Mouse (Mus musculus): ENCODE data around the gene Tyw1.
A peak's percentile ranks its signal among the peaks of the same experiment; 100 is the strongest.

Gene Tyw1

GRCm38 (mm10) chr5:130255017-130255720, at the start of gene Tyw1, which contains the start of gene Sbds:
Tyw1 (plus strand) TSS chr5:130255619.
Sbds (minus strand) TSS chr5:130255530.
- DNase-seq (ENCODE audit: low read depth, low spot score): peak; percentile 99

DNA sequence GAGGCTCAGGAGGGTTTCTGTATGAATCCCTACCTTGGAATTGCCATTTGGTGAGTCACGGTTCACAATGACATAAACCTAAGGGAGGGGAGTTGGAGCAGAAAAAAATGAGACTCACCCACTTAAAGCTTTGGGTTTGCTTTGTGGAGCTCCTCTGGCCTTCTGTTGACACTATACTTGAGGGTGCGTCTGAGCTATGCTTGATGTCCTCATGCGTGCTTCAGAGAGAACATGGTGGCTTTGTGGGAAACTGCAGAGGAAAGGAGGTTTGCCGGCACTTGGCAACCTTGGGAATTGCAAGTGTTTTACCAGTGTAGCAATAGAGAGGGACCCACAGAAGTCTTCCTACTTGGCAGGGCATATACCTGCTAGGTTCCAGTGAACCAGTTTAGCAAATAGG, 48.1 kb upstream of the Tyw1 start:
- no peak for DNase-seq (ENCODE audit: low read depth, low spot score)

DNA sequence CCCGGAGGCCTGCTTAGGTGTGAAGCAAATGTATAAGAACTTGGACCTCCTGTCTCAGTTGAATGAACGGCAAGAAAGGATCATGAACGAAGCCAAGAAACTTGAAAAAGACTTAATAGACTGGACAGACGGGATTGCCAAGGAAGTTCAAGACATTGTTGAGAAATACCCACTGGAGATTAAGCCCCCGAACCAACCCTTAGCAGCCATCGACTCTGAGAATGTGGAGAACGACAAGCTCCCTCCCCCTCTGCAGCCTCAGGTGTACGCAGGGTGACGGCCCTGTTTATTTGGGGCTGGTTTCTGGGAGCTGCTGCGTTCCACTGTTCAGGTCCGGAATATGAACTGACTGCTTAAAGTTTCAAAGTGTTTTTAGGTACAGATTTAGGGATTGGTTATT, 42.5 kb upstream of the Tyw1 start:
- DNase-seq (ENCODE audit: low read depth, low spot score): no peak

DNA sequence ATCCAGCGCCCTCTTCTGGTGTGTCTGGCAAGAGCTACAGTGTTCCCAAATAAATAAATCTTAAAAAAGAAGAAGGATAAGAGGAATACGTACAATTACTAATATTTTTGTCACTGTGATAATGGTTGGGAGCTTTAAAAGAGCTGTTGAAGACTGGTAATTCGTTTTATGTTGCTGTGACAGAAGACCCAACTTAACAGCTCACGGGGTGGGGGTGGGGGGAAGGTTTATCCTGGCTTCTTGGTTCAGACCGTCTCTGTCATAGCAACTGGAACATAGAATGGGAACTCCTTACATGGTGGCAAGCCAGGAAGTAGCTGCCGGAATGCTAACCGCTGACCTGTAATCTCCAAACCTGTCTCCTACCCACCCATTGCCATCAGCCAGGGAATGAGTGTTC, 38.6 kb upstream of the Tyw1 start, which contains the start of gene Tmem248:
Gene Tmem248 (plus strand): TSS at position 301 of the 400 bp plus-strand sequence.
- DNase-seq (ENCODE audit: low read depth, low spot score): no peak

DNA sequence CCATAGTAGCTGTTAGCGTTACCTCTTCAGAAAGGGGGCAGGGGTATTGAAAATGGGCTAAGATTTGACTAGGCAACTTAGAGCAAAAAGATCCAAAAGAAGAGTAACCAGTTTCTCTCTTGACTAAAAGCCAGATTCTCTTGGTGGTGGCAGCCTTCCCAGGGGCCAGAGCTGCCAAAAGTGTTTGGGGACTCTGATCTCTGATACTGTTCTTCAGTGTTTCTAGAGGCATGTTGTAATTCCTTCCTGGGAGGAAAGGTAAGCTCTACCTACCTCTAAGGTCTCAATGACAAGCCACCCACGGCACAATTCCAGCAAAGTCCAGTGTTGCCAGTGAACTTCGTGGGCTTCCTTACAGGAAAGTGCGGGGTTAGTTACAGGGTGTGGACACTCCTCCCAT, 38.0 kb upstream of the Tyw1 start:
- no peak for DNase-seq (ENCODE audit: low read depth, low spot score)

GRCm38 (mm10) chr5:130218336-130218735, 37.1 kb upstream of the Tyw1 start:
- peak; percentile 76 for DNase-seq (ENCODE audit: low read depth, low spot score)

GRCm38 (mm10) chr5:130221316-130221715, 34.1 kb upstream of the Tyw1 start:
- no peak for DNase-seq (ENCODE audit: low read depth, low spot score)

DNA sequence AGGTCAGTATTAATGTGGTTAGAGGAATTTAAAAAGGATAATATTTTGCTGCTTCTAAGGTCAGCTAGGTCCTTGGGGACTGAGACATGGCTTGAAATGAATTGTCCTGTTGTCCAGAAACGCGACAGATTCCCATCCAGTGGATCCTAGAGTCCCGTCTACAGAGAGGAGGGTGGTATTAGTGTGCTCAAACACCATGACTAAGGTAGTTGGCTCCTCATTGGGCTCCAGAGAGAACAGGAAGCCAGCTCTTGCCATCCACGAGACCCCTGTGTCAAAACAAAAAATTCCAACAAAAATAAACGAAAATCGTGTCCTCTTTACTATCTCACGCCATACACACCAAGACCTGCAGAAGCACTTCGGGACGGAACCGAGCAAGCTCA, 33.7 kb upstream of the Tyw1 start:
- DNase-seq (ENCODE audit: low read depth, low spot score): no peak

GRCm38 (mm10) chr5:130222146-130223004, 33.0 kb upstream of the Tyw1 start:
- peak; percentile 95 for DNase-seq (ENCODE audit: low read depth, low spot score)

DNA sequence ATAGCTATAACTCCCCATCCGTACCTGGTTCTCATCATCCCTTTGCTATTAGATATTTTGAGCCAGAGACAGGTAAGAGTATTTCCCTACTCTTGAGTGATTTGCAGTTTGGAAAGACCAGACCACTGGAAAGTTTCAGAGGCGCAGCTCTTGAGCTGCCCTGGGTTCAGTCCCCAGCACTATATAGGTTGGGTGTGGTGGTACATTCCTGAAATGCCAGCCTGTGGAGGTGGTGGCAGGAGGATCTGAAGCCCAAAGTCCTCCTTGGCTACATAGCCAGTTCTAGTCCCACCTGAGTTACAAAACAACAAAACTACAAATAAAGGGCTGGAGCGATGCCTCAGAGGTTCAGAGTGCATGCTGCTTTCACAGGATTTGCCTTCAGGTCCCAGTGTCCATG, 28.6 kb upstream of the Tyw1 start:
- DNase-seq (ENCODE audit: low read depth, low spot score): peak; percentile 61

DNA sequence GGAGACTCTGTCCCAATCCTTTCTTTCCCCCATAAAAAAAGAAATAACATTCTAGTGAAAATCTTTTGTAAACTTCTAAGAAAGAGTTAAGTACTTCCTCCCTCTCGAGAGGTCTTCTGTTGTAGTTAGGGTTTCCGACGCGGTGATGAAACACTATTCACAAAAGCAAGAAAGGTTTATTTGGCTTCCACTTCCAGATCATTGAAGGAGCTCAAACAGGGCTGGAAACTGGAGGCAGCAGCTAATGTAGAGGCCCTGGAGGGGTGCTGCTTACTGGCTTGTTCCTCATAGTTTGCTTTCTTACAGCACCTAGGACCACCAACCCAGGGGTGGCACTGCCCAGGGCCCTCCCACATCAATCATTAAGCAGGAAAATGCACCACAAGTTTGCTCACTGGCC, 27.3 kb upstream of the Tyw1 start:
- DNase-seq (ENCODE audit: low read depth, low spot score): no peak

GRCm38 (mm10) chr5:130236302-130236701, 19.1 kb upstream of the Tyw1 start:
- no peak for DNase-seq (ENCODE audit: low read depth, low spot score)

DNA sequence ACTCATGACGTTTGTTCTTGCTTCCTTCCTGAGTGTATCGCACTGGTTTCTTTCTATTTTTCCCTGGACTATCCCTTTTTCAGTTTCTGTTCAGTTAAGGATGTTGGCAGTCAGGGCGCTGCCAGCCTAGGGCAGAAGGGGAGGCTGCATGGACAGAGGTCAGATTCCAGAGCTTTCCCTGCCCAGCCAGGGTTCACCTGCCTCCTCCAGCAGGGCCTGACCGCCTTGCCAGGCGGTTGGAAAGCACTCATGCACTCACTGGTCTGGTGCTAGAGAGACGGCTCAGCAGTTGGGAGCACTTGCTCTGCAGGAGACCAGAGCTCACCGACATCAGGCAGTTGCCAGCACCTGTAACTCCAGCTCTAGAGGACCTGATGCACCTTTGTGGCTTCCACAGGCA, 16.2 kb upstream of the Tyw1 start:
- no peak for DNase-seq (ENCODE audit: low read depth, low spot score)

DNA sequence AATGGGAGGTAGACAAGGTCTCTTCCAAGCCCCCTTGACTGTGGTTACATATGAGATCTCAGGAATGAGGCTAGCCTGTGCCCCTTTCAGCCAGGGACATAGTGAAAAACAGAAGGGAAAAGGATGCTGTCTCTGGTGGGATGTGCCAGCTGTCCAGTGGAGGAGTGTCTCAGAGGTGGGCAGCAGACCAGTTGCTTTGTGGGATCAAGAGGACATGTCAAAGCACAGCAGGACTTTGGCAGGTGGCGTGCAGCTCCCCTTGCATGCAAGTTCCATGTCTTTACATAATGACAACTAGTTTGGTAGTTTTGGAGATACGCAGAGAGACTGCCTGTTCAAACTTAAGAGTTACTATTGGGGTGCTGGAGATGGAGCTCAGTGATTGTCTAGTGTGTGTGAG, 15.6 kb upstream of the Tyw1 start:
- no peak for DNase-seq (ENCODE audit: low read depth, low spot score)

DNA sequence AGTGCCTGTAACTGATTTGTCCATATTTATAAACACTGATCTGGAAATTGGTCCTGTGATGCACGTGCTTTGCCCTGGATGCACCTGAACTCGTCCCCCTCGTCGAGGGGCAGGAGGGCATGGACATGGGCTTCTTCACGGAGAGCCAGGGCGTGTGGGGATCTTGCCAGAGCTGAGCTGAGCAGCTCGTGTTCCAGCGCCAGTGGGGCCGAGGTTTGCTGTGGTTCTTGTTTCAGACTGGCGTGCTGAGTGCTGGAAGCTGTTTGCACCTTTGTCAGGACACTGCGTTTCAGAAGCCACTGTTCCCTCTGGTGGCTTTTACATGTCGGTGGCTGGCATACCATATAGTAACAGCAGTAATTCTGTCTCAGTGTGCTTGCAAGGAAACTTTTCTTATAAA, 14.0 kb upstream of the Tyw1 start:
- DNase-seq (ENCODE audit: low read depth, low spot score): no peak

DNA sequence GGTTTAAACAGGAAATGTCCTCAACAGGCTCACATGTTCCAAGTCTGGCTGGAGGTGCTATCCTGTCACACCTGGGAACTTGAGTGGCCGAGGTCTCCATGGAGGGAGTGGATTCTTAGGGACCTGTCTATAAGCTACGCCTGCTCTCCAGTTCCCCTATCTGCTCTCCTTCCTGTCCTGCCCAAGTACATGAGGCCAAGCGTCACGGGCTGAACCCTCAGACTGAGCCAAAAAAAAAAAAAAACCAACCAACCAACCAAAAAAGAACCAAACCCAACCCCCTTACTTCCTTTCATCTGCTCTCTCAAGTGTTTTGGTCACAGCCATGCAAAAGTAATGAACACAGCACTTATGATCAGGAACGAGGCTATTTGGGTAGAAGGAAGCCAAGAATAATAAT, 7.6 kb upstream of the Tyw1 start:
- no peak for DNase-seq (ENCODE audit: low read depth, low spot score)

DNA sequence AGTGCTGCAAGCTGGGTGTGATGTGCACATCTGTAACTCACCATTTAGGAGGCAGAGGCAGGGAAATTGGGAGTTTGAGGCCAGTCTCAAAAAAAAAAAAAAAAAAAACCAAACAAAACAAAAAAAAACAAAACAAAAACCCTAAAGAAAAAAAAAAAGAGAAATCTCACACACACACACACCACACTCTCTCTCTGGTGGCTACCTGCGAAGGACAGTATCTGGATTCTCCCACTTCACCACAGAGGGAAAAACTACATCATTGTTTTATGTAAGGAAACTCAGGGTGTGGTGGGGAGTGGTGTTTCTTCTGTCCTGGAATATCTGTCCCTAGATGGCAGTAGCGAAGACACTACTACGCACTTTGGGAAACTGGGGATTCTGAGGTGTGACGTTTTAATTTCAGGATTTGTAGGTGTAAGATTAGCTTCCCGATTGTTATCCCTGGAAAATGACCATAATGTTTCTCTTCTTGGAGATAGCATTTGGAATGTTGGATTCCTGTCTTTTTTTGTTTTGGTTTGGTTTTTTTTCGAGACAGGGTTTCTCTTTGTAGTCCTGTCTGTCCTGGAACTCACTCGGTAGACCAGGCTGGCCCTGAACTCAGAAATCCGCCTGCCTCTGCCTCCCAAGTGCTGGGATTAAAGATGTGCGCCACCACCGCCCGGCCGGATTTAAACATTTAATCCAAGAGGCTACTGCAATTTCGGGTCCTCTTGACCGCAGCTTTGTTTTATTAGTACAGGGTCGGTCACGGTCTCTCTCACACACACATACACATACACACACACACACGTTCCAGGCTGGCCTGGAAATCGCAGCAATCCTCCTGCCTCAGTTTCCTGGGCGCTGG, 1.0 kb upstream of the Tyw1 start:
- DNase-seq (ENCODE audit: low read depth, low spot score): peak; percentile 82

- peak; percentile 28 for DNase-seq (ENCODE audit: low read depth, low spot score)
Measured at GRCm38 (mm10) chr5:130255799-130256525, 543 bp downstream of the Tyw1 start.

DNA sequence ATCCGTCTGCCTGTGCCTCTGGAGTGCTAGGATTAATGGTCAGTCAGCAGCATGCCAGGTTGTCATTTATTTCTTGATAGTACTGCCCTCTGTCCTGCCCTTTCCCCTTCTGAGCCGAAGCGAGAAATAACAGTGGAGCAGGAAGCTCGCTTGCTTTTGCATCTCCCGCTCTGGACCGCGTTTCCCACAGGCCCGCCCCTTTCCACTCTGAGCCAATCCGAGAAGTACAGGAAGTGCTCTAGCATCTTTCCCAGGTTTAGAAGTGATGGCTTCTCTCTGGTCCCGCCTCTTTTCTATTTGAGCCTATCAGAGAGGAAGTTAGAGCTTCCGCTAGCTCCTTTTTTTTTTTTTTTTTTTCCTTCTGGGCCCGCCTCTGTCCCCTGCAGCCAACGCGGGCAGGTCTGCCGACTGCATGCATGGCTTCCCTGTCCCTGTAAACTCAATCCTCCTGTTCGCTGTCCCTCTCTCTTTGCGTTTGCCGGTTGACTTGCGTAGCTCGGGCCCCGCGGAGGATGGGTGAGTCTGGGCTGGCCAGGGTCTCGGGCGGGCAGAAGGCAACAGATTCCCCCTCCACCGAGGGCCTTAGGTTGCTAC, 1.4 kb downstream of the Tyw1 start:
- peak; percentile 98 for DNase-seq (ENCODE audit: low read depth, low spot score)

- no peak for DNase-seq (ENCODE audit: low read depth, low spot score)
Measured at GRCm38 (mm10) chr5:130257303-130257702, 1.9 kb downstream of the Tyw1 start.

GRCm38 (mm10) chr5:130263454-130263853, 8.0 kb downstream of the Tyw1 start:
- no peak for DNase-seq (ENCODE audit: low read depth, low spot score)

All from ZHBTc4 (cell line).